Mouse (Mus musculus) G1E (cell line): Measurements from ENCODE around the gene Ace3. TPM values are rescaled to one million over a fixed set of nuclear protein-coding genes. Genes with fewer than 3 reads are reported as not detected.

Experiments
- ATAC-seq: 2 replicates; pipeline ENCODE4 v1.8.0; 2016; ENCODE audit warnings: mild to moderate bottlenecking; ENCODE audit not compliant: insufficient number of reproducible peaks, poor library complexity, low FRiP score, severe bottlenecking; ENCODE audit errors: extremely low read depth
- DNase-seq: peaks from one replicate; pipeline ENCODE4 v3.0.0; 2012; ENCODE audit warnings: low spot score
- H3K27me3 ChIP-seq: 2 replicates; pipeline ENCODE4 v1.6.1; 2012; ENCODE audit warnings: mild to moderate bottlenecking, low read length, inconsistent platforms; ENCODE audit not compliant: insufficient read depth
- H3K36me3 ChIP-seq: replicated peaks from 2 replicates; pipeline ENCODE3; 2012; ENCODE audit warnings: mild to moderate bottlenecking, inconsistent platforms
- H3K4me1 ChIP-seq: 2 replicates; pipeline ENCODE4 v1.6.1; 2012; ENCODE audit warnings: low read depth, low read length, inconsistent platforms, mixed read lengths; ENCODE audit not compliant: insufficient read depth
- H3K4me3 ChIP-seq: 2 replicates; pipeline ENCODE4 v1.5.1; 2012; ENCODE audit warnings: low read depth, mild to moderate bottlenecking, inconsistent platforms, low read length, moderate library complexity, mixed read lengths
- H3K9me3 ChIP-seq: replicated peaks from 2 replicates; pipeline ENCODE4 v1.6.1; 2012; ENCODE audit warnings: inconsistent platforms
- CTCF ChIP-seq: IDR thresholded peaks from 2 replicates; pipeline ENCODE4 v1.5.1; 2012; ENCODE audit warnings: low read depth, low read length, inconsistent platforms, mixed read lengths
- GATA1 ChIP-seq: IDR thresholded peaks from 2 replicates; pipeline ENCODE4 v1.6.1; 2012; ENCODE audit warnings: borderline replicate concordance, low read length, inconsistent platforms, mixed read lengths
- GATA2 ChIP-seq: IDR thresholded peaks from 2 replicates; pipeline ENCODE4 v1.6.1; 2012; ENCODE audit warnings: low read depth, low read length, inconsistent platforms, borderline replicate concordance
- POLR2AphosphoS5 ChIP-seq: IDR thresholded peaks from 2 replicates; pipeline ENCODE4 v1.6.1; 2012; ENCODE audit warnings: low read depth, low read length, inconsistent platforms; ENCODE audit not compliant: insufficient replicate concordance
- TAL1 ChIP-seq: conservative IDR thresholded peaks from 2 replicates; pipeline ENCODE4 v1.6.1; 2012; ENCODE audit warnings: low read depth, low read length, inconsistent platforms, mixed read lengths
- polyA plus RNA-seq: library from polyadenylated mRNA; stranded (reverse); fragments of >175 nt; gene quantifications from 2 replicates; pipeline ENCODE4 v1.2.3, GENCODE M21; 2012
- total RNA-seq, 2 experiments: library from RNA; stranded (forward) in 1 of 2; stranded (reverse) in 1 of 2; fragments of 200-1000 nt in 1 of 2; fragments of >200 nt in 1 of 2; fragmentation: Nextera tagmentation in 1 of 2; gene quantifications; 2 replicates each; pipeline ENCODE4 v1.2.3; 2014 to 2017

The Ace3 gene
- total and polyA plus RNA-seq, 3 experiments: not detected

DNA sequence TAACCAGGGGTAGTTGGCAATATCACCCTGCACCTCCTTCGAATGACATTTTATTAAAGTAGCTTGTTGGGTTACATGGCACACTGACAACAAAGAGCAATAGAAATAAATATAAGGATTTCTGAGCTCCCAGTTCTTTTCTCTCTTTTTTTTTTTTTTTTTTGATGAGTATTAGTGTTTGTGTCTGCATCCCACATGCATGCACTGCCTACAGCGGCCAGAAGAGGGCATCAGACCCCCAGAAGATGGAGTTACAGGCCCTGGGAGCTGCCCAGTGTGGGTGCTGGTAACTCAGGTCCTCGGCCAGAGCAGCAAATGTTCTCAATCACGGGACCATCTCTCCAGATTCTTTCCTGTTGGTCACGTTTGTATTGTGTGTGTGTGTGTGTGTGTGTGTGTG, 29.8 kb upstream of the Ace3 start:
- no peak for TF ChIP-seq POLR2AphosphoS5
- no peak for TF ChIP-seq GATA2
- TF ChIP-seq TAL1: no peak
- Histone ChIP-seq H3K4me3 (no peak overlapping the region), H3K9me3 (no peaks in the 10 kb centered on the region), H3K4me1 (no peaks in the 10 kb centered on the region), H3K36me3 (no peaks in the 10 kb centered on the region), H3K27me3 (peaks cover 4% of the 10 kb centered on the region; the same call in 1 of the 2 replicates)
- DNase-seq (no peak), ATAC-seq (no peak)

DNA sequence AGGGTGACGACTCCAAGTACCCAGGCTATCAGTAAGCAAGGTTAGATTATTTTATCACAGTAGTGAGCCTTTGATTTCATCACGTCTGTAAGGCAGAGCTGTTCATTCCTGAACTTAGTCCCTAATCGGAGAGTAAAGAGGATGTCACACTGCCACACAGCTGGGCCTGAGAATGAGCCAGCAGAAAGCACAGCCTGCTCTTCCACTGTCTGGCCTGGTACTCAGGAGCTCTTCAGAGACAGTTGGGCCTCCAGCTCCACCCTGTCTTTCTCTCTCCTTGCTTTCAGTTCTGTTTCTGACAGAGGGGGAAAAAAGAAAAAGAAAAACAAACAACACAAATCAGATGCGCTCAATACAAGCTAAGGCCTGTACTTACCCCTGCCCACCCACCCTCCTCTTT, 28.2 kb upstream of the Ace3 start:
- Histone ChIP-seq H3K4me3 (no peak overlapping the region), H3K9me3 (no peaks in the 10 kb centered on the region), H3K27me3 (peaks cover 4% of the 10 kb centered on the region; the same call in 1 of the 2 replicates), H3K4me1 (no peaks in the 10 kb centered on the region), H3K36me3 (no peaks in the 10 kb centered on the region)
- TF ChIP-seq GATA2: no peak
- no peak for TF ChIP-seq TAL1
- no peak for TF ChIP-seq GATA1
- no peak for TF ChIP-seq POLR2AphosphoS5
- no peak for TF ChIP-seq CTCF
- ATAC-seq (no peak), DNase-seq (no peak)

DNA sequence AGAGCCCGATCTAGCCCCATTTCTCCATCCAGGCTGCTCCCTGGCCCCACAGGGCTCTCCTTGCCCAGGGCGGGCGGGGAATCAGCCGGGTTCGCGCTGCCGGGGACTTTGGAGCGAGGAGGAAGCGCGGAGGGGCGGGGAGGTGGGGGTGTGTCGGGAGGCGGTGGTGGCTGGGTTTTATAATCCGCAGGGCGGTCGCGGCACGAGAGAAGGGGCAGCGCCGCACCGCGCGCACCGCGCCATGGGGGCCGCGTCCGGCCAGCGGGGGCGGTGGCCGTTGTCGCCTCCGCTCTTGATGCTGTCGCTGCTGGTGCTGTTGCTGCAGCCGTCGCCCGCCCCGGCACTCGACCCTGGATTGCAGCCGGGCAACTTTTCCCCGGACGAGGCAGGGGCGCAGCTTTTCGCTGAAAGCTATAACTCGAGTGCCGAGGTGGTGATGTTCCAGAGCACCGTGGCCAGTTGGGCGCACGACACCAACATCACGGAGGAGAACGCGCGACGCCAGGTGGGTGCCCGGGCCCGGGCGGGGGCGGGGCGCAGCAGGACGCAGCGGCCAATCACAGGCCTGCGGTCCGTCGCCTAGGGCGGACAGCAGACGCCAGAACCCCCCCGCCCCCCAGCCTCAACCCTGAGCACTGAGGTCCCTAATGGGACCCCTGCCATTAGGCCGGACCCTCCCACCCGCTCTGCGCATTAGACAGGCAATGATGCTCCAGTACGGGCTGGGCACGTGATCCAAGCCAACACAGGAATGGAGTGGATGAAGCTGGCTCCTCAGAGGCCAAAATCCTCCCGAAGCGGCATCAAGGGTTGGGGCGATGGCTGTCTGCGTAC, 26.5 kb upstream of the Ace3 start, which contains the start of gene Ace:
Gene Ace (plus strand): TSS at position 205 of the 834 bp plus-strand sequence.
- ATAC-seq: no peak
- H3K4me1 ChIP-seq: no peaks in the 10 kb centered on the region
- H3K4me3 ChIP-seq: no peak within 1 kb of the TSS
- no peak for DNase-seq
- no peaks in the 10 kb centered on the region for H3K9me3 ChIP-seq
- H3K36me3 ChIP-seq: no peaks in the 10 kb centered on the region
- TF ChIP-seq GATA1: no peak
- no peak for TF ChIP-seq POLR2AphosphoS5
- no peak for TF ChIP-seq CTCF
- TF ChIP-seq TAL1: no peak
- TF ChIP-seq GATA2: no peak
- peaks cover 4% of the 10 kb centered on the region; the same call in 1 of the 2 replicates for H3K27me3 ChIP-seq

DNA sequence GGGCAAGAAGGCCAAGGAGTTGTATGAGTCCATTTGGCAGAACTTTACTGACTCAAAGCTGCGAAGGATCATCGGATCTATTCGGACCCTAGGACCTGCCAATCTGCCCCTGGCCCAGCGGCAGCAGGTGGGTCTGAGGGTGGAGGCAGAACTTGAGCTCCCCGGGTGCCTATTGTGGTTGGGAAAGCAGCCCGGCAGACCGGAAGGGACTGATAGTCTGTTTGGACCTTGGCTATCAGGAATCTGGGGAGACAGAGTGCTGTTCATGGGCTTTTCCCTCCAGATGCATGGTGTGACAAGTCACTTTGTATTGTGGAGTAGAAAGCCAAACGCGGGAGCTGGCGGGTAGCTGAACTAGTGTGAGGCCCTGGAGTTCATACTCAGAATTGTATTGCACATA, 25.5 kb upstream of the Ace3 start:
- peaks cover 4% of the 10 kb centered on the region; the same call in 1 of the 2 replicates for H3K27me3 ChIP-seq
- ATAC-seq (no peak), DNase-seq (no peak)
- H3K4me3 ChIP-seq: no peak overlapping the region
- TF ChIP-seq CTCF (no peak), POLR2AphosphoS5 (no peak), TAL1 (no peak), GATA1 (no peak), GATA2 (no peak)
- H3K36me3 ChIP-seq: no peaks in the 10 kb centered on the region
- no peaks in the 10 kb centered on the region for H3K4me1 ChIP-seq
- H3K9me3 ChIP-seq: no peaks in the 10 kb centered on the region

DNA sequence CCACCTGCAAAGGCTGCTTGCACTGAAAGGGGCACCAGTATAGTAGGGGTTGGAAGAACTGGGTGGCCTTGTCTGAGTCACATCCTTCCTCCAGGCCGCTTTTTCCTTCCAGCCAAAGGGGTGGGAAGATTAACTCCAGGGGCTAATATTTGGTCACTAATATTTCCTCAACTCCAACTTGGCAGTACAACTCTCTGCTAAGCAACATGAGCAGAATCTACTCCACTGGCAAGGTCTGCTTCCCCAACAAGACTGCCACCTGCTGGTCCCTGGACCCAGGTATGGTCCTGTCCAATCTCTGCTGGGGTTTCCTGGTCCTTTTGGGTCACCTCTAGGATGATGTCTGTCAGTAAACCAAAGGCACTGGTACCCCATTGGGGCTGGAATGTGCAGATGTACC, 25.0 kb upstream of the Ace3 start:
- Histone ChIP-seq H3K4me1 (no peaks in the 10 kb centered on the region), H3K9me3 (no peaks in the 10 kb centered on the region), H3K27me3 (peaks cover 5% of the 10 kb centered on the region; the same call in 1 of the 2 replicates), H3K4me3 (no peak overlapping the region), H3K36me3 (no peaks in the 10 kb centered on the region)
- DNase-seq (no peak), ATAC-seq (no peak)
- TF ChIP-seq POLR2AphosphoS5 (no peak), CTCF (no peak), GATA2 (no peak), TAL1 (no peak)

DNA sequence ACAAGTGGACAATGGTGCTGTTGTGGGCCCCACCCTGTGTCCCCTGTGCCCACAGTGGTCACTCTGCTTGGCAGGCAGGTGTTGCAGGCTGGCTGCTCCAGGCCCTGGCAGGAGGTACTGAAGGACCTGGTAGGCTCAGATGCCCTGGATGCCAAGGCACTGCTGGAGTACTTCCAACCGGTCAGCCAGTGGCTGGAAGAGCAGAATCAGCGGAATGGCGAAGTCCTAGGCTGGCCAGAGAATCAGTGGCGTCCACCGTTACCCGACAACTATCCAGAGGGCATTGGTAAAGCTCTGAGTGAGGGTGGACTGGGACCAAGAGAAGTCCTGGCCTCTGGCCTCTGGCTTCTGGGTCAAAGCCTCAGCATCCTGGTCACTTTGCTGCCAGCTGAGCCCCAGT, 19.9 kb upstream of the Ace3 start:
- H3K4me1 ChIP-seq: no peaks in the 10 kb centered on the region; the same call in 1 of the 2 replicates
- H3K4me3 ChIP-seq: no peak overlapping the region
- peaks cover 14% of the 10 kb centered on the region; the same call in 1 of the 2 replicates for H3K27me3 ChIP-seq
- no peak for TF ChIP-seq TAL1
- no peak for TF ChIP-seq POLR2AphosphoS5
- no peak for TF ChIP-seq GATA1
- TF ChIP-seq CTCF: no peak
- no peak for TF ChIP-seq GATA2
- DNase-seq (no peak), ATAC-seq (no peak)
- H3K9me3 ChIP-seq: no peaks in the 10 kb centered on the region
- no peaks in the 10 kb centered on the region for H3K36me3 ChIP-seq

DNA sequence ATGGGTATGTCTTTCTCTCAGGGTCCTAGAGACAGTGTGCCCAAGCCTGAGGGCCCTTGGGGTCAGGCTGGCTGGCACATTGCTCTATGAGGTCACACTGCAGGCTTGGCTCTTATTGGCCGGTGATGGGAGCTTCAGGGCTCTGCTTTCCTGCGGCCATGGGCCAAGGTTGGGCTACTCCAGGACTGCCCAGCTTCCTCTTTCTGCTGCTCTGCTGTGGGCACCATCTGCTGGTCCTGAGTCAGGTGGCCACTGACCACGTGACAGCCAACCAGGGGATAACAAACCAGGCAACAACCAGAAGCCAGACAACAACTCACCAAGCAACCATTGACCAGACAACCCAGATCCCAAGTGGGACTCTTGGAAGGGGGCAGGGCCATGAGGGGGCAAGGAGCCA, 19.4 kb upstream of the Ace3 start:
- peaks cover 14% of the 10 kb centered on the region; the same call in 1 of the 2 replicates for H3K27me3 ChIP-seq
- no peaks in the 10 kb centered on the region for H3K36me3 ChIP-seq
- TF ChIP-seq GATA1: no peak
- no peak for TF ChIP-seq GATA2
- no peak for TF ChIP-seq POLR2AphosphoS5
- no peak for TF ChIP-seq TAL1
- TF ChIP-seq CTCF: no peak
- H3K9me3 ChIP-seq: no peaks in the 10 kb centered on the region
- ATAC-seq (no peak), DNase-seq (no peak)
- H3K4me3 ChIP-seq: no peak overlapping the region
- no peaks in the 10 kb centered on the region; the same call in 1 of the 2 replicates for H3K4me1 ChIP-seq
